Mouse (Mus musculus) cerebellum, adult 2 months (tissue): Measurements from ENCODE around the gene Tnfsfm13.

ENCODE experiments used
- CTCF ChIP-seq: fragments of 200-500 bp; IDR thresholded peaks from 2 replicates; pipeline ENCODE4 v1.5.1; 2011; ENCODE audit warnings: low read depth, mild to moderate bottlenecking, control low read depth, low read length, moderate library complexity, borderline replicate concordance; ENCODE audit not compliant: insufficient read depth
- POLR2A ChIP-seq: fragments of 200-500 bp; IDR thresholded peaks from 2 replicates; pipeline ENCODE4 v1.6.1; 2011; ENCODE audit warnings: low read length, control low read depth, borderline replicate concordance; ENCODE audit not compliant: insufficient read depth

- TF ChIP-seq POLR2A (no peak), CTCF (no peak)
These were observed 16.8 kb downstream of the Tnfsfm13 start for GRCm38 (mm10) chr11:69679144-69679543.
